Mouse (Mus musculus): ENCODE measurements around the gene Kndc1.
A peak's percentile ranks its signal among the peaks of the same experiment; 100 is the strongest.

The Kndc1 gene

DNA sequence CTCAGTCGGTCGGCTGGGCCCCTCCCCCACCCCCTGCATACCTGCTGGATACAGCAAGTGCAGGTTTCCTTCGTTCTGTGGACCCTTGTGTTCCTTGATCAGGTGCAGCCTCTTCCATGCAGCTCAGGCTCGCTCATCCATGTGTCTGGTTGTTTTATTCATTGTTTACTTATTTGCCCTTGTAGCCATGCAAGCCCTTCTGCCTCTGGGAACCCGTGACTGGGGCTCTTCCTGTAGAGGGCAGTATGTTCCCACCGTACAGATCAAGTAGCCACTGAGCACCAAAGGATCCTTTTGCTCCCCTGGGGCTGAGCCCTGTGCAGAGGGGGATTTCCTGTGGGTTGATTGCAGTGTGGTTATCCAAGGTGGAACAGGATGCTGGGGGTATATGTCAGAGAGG lies 11.2 kb downstream of the Kndc1 start:
- DNase-seq, result no peak

DNA sequence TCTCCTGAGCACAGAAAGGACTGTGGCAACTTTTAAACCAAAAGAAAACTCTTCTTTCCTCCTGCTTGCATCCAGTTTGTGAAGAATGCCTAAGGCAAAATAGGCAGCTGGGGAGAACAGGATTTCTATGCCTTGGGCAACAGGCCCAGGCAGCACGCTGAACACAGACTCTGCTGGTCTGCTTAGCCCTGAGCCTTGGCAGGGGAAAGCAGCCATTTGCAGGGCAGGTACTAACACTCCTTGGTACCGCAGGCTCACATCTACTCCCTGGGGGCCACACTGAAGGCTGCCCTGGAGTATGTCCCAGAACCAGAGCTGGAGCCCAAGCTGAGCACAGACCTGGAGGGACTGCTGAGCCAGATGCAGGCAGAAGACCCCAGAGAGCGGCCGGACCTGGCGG lies 13.7 kb downstream of the Kndc1 start:
- DNase-seq, result no peak

DNA sequence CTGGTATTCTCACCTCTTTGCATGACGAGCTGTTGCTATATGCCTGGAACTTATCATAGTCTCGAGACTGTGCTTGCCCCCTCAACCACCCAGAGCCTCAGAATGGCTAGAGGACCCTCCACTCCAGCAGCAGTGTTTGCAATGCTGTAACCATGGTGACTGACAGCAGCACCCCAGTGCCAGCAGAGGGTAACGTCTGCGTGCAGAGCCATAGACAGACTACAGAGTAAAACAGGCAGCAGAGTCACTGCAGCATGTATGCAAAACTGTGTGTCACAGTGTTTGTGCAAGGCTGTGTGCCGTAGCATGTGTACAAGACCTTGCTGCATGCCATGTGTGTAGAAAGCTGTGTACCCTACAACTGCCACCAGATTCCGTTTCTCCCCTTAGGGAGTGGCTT lies 15.0 kb downstream of the Kndc1 start:
- no peak for DNase-seq

DNA sequence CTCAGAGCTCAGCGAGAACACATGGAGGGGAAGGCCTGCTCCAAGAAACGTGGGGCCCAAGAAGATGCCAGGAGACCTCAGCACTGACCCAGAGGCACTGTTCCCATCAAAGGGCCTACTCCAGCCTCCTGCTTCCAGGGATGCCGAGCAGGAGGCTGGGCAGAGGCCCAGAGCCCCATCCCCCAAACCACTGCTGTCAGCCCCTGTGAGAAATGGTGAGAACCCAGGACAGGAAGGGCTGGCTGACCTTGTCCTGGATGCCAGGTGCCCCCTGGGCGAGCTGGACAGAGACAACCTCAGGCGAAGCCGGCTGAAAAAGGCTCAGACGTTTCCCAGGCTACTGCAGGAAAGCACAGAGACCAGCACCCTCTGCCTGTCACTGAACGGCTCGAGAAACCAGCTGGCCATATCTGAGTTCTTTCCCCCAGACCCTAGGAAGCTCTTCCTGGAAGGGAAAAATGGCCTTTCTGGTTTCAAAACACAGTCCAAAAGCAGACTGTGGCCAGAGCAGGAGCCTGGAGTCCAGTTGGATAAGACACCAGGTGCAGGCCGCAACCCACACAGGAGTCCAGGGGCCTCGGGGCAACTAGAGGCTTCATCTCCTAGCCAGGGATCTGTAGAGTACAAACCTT lies 15.8 kb downstream of the Kndc1 start:
- no peak for DNase-seq

DNA sequence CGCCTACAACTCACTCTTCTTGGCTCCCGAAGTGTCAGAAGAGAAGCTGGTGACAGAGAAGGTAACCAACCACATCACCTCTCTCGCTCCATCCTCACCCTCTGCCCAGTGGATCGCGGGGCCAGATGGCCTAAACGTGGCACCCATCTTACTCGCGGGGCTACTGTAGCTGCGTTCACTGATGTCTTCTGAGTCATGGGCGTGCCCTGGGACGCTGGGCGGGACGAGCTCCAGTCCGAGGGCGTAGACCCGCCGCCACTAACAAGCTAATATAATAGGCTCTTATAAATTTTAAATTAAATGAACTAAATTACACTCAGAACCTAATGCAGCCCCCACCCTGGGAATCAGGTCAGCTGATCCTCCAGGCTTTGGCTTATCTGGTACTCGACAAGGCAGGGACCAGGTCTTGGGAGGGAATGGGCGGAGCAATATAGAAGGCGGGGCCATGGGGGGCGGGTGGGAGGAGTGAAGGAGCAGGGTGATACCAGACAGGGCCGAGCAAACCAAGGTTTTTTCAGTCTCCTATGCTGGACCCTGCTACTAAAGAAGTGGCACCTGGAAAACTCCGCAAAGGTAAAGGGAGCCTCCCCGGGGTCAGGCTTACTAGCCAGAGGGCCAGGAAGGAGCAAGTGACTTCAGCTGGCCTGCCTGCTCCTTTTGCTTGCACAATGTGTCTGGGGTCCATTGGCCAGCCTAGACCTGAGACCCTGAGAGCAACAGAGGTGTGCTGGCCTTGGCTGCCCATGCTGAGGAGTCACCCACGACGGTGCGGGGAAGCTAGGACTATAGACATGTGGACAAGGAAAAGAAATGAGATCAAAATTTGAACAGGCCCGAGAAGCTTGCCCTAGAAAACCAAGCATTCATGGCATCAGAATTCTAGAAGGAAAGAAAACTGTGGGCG lies 19.9 kb downstream of the Kndc1 start:
- no peak for DNase-seq

DNA sequence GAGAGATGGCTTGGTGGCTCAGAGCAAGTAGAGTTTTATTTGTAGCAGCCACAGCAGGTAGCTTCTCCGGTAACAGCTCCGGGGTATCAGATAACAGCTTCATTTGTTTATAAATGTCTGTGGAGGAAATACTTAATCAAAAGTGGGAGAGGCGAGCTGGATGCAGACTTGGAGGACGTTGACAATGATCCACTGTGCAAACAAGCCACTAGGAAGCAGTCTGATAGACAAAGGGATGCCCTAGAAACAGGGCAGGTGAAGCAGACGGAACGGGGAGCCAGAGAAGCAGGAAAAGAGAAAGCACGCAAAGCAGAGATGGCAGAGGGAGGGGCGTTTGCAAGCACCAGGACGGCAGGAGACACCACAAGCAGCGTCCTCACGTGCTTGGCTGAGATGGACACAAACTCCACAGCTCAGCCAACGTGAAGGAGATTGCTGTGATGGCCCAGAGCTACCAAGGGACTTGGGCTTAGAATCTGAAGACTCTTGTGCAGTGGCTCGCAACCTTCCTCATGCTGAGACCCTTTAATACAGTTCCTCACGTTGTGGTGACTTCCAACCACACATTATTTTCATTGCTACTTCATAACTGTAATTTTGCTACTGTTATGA lies 21.3 kb downstream of the Kndc1 start:
- no peak for DNase-seq

DNA sequence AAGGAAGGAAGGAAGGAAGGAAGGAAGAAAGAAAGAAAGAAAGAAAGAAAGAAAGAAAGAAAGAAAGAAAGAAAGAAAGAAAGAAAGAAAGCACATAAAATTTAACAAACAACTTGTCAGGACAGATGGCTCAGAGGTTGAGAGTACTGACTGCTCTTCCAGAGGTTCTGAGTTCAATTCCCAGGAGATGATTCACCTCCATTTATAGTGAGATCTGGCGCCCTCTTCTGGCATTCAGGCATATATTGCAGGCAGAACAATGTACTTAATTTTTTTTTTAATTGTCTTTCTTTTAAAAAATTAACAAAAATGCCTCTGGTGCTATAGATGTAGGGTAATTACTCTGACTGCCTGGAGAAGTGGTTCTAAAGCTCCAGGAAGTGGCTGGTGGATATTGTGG lies 21.8 kb downstream of the Kndc1 start:
- no peak for DNase-seq

DNA sequence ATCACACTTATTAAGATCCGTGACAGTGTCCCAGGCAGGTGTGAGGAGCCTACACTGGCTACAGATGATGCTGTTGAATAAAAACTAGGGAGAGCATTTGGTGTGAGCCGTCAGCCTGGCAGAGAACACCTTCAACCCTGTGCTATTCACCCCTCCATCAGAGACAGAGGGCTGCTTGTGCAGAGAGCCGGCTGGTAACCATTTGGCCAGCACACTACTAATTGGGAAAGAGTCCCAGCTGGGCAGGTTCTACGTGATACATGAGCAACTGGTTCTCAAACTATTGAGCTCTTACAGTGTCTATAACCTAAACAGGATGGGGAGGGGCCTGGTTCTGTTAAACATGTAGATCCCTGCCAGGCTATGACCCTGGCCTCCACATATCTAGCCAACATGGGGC lies 23.8 kb downstream of the Kndc1 start:
- DNase-seq, result no peak

DNA sequence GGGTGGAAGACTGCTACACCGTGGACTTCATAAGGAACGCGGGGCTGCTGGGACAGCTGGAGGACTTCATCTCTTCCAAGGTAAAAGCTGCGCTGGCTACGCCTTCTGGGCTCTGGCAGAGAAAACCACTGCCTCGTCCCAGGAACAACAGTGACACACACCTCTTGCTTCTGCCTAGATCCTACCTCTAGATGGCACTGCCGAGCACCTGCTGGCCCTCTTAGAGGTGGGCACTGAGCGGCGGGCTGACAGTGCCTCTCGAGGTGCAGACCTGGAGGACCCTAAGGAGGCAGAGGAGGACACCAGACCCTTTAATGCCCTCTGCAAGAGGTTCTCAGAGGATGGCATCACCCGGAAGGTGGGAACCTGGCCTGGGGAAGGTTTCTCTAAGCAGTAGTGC lies 36.2 kb downstream of the Kndc1 start:
- DNase-seq, result no peak

DNA sequence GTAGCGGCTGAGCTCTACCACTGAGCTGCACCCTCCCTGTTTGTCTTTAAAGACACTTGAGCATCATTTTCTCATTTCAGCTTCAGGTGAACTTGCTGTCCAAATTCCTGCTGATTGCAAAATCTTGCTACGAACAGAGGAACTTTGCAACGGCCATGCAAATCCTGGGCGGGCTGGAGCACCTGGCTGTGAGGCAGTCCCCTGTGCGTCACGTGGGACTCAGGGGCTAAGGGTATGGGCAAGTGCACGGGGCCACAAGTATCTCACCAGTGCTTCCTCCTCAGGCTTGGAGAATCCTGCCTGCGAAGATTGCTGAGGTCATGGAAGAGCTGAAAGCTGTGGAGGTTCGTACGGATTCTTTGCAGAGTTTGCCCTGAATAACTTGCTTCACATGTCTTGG lies 42.2 kb downstream of the Kndc1 start:
- DNase-seq, result no peak

DNA sequence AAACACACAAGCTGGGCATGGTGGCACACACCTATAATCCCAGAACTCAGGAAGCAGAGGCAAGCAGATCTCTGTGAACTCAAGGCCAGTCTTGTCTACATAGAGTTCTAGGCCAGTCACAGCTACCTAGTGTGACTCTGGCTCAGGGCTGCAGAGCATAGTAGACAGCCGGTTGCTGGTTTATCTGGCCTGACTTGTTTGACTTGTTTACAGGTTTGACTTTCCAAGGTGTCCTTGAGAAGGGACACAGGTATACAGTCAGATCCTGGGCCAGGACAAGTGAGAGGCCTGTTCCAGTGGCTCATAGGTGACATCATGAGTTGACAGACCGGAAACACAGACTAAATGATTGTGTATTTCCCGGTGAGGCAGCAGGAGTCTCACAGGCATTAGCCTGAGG lies 42.6 kb downstream of the Kndc1 start:
- no peak for DNase-seq

DNA sequence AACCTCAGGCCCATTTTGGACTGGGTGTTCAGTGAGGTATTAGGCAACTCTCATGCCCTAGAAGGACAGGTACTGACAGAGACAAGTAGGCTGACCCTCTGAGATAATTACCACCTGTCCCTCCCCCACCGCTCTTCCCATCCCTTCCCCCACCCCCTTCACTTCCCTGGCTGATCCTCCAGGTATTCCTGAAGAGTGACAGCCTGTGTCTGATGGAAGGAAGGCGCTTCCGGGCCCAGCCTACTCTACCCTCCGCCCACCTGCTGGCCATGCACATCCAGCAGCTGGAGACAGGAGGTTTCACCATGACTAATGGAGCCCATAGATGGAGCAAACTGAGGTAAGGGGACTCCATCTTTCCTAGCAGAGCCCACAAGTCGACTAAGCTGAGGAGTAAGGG lies 43.3 kb downstream of the Kndc1 start:
- no peak for DNase-seq

DNA sequence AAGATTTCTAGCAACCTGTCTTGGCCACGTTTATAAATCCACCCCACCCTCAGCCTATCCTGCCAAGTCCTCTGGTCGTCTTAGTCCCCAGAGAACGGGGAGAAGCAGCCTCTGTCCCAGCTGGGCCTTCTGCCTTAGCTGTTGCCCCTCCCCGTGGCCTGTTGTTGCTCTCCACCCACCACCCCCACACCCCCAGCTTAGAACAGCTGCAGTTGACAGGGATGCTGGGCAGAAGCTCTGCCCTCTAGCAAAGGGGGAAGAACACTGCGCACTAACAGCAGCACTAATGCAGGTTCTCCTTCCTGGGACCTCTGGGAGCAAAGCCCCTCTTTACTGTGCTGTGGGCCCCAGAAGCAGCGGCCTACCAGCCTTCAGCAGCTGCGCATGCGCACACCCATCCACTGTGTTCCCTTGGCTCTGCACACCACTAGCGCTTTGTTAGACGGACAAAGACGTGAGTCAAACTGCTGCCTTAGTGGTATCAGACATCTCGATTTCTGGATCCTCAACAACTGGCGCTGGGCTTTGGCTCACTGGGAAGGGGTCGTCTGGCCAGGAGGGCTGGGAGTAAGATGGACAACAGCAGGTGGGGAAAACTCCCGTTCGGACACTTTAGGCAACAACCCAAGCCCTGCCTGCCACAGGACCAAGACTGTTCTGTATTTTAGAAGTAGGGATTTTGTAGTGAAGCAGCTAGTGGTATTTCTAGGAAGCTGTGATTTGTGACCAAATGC lies 46.1 kb downstream of the Kndc1 start:
- no peak for DNase-seq

DNA sequence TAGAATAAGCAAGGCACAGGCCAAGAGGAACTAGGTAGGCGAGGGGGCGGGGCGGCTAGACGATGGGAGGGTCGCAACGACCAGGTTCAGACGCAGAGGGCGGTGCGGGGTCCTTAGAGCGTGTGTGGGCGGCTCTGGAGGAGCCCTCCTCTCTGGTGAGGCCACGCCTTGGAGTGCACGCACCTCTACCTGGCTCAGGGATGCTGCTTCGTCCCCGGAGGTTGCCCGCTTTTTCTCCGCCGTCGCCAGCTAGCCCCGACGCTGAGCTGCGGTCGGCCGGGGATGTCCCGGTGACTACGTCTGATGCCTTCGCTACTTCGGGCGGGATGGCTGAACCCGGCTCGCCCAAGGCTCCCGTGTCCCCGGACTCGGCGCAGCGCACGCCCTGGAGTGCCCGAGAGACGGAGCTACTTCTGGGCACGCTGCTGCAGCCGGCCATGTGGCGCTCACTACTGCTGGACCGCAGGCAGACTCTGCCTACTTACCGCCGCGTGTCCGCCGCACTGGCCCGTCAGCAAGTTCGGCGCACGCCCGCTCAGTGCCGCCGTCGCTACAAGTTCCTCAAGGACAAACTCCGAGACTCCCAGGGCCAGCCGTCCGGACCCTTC lies 49.3 kb downstream of the Kndc1 start, which contains the start of gene Utf1:
Gene Utf1 (plus strand): TSS at position 116 of the 608 bp plus-strand sequence.
- peak; percentile 15 for DNase-seq

DNA sequence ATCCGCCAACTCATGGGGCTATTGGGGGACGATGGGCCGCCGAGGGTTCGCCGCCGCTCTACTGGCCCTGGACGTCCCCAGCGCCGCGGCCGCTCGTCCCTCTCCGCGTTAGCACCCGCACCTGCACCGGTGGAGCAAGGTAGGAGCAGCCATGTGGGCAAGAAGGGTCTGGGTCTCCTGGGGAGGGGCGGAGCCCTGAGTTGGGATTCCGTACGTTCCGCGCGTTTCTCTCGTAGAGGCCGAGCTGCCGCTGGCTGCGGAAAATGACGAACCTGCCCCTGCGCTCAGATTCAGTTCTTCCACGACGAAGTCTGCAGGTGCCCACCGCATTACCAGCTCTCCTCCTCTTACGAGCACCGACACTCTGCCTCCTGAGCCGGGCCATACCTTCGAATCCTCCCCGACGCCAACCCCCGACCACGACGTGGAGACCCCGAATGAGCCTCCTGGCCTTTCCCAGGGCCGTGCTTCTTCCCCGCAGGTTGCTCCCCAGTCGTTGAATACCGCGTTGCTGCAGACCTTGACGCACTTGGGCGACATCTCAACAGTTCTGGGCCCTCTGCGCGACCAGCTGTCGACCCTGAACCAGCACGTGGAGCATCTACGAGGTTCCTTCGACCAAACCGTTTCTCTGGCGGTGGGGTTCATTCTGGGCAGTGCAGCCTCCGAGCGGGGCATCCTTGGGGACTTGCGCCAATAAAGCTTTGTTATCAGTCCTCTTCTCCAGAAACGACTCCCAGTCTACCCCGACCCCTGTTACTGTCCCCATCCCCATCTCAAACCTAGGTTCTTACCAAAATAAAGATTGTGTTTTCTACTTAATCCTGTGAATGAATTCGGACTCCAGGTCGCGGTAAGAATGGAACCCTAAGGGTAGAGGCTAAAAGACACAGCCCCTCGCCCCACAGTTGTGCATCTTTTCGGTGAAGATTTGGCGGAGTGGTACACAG lies 50.1 kb downstream of the Kndc1 start:
- no peak for DNase-seq

DNA sequence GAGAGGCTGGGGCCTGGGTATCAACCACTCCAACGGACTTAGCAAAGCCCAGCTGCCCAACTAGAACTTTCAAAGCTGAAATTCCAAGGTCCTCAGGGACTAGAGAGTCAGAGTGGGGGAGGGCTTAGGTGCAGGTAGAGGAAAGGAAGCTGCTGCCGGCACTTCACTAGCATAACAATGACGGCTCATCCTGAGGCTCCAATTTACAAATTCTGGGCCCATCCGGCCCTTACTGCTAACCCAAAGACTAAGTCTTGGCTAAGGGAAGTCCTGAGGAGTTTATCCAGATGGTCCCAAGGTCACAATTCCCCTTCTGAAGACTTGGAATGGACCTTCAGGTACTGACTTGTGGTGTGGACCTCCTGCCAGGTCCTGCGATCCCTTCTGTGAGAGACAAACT lies 51.0 kb downstream of the Kndc1 start:
- DNase-seq, result no peak

DNA sequence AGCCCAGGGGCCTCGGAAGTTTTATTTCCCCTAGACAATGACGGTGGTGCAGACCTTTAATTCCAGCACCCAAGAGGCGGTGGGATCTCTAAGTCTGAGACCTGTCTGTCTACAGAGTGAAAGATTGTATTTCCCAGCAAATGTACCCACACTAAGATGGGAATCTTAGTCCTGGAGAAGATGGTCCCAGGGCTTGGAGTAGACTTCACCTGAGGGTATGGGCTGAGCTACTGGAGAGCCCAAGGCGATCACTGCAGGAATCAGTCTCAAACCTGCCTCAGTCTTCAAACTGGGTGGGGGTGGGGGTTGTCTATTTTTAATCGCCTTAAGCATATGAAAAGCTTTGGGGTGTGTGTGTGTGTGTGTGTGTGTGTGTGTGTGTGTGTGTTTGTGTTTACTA lies 51.5 kb downstream of the Kndc1 start:
- no peak for DNase-seq

DNA sequence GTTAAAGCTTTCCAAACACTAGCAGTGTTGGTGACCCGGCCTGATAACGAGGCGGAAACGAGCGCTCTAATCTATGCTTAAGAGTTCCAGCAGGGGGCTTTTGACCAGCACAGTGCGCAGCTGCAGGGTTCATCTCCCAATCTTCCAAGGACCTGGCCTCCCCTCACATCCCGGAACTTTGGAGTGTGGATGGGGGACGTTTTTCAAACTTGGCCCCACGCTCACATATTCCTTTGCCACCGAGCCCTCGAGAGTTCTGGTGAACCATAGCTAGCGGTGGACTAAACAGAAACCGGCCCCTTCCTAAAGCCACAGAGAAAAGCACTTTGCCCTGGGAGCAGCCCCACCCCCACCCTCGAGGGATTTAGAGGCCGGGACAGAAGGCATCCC lies 55.4 kb downstream of the Kndc1 start:
- DNase-seq, result no peak

DNA sequence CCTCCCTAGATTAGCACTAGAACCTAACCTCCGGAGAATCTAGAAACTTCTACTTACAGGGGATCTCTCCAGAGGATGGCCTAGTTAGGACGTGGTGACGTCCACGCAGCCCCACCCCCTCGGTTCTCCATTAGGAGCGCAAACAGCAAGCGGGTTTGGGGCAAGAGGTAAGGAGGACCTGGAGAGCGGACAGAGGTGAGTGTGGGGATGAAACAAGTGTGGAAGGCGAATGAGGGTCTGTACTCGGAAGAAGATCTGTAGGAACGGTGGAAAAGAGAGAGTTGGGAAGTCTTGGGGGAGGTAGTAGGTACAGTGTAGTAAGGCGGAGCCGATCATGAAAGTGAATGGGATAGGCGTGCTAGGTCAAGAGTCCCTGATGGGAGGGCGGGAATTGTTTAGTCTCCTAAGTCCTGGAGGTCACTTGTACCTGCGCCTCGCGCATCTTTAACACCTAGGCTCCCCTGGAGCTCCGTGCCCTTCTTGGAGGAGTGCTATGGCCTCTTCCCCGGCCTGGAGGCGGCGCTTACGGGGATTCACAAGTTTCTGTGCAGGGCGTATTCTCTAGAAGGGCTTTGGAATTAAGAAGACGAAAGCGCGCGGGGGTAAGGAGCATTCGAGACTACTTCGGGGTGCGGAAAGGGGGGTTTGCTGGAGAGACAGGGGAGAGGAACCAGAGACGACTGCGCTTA lies 55.9 kb downstream of the Kndc1 start:
- DNase-seq, result no peak

DNA sequence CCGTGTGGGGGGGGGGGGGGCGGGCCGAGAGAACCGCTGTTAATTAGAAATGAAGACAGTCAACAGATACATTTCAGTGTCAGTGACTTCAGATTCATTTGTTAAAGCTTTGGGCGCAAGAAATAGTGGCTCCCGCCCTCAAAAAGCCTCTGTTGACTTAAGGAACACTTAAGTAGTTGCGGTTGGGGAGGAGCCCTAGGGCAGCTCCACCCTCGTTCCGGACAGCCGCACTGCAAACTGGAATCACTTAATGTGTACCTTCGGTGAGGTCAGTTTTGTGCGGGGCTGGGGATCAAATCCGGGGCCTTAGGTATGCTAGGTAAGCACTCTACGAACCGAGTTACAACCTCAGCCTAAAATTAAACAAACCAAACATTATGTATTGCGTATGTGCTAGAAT lies 56.6 kb downstream of the Kndc1 start:
- no peak for DNase-seq

DNA sequence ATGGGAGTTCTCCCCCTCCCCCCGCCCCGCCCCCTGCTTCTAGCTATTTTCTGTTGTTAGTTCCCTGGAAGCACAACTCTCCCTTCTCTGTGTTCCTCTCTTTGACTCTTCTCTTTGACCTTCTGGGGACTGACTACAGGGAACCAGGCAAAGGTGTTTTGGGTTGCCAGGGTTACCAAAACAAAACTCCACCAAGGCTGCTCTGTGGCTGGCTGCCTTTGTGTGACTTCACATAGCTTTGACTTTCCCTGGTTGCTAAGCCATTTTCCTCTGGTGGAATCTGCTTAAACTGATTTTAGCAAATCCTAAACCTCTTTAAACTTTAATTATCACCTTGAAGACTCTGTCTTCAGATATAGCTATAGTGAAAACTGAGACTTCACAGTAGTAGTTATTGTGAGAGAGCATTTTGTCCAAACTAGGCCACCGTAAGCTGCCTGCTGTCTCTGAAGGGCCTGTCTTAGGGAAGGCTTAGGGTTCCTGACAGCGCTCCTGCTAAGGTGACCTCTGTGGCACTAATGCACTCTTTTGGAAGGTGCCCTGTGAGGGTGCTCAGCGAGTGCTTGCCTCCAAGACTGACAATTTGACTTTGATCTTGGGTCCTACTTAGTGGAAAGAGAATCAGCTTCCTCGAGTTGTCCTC lies 57.6 kb downstream of the Kndc1 start:
- no peak for DNase-seq

All from right cerebral cortex, adult 18-20 months (tissue).